Mouse (Mus musculus) cerebellum, adult 2 months (tissue): ENCODE measurements around the gene Selenon.
A peak's percentile ranks its signal among the peaks of the same experiment; 100 is the strongest.

Experiments
- CTCF ChIP-seq: fragments of 200-500 bp; IDR thresholded peaks from 2 replicates; pipeline ENCODE4 v1.5.1; 2011; ENCODE audit warnings: low read depth, mild to moderate bottlenecking, control low read depth, low read length, moderate library complexity, borderline replicate concordance; ENCODE audit not compliant: insufficient read depth
- POLR2A ChIP-seq: fragments of 200-500 bp; IDR thresholded peaks from 2 replicates; pipeline ENCODE4 v1.6.1; 2011; ENCODE audit warnings: low read length, control low read depth, borderline replicate concordance; ENCODE audit not compliant: insufficient read depth

DNA sequence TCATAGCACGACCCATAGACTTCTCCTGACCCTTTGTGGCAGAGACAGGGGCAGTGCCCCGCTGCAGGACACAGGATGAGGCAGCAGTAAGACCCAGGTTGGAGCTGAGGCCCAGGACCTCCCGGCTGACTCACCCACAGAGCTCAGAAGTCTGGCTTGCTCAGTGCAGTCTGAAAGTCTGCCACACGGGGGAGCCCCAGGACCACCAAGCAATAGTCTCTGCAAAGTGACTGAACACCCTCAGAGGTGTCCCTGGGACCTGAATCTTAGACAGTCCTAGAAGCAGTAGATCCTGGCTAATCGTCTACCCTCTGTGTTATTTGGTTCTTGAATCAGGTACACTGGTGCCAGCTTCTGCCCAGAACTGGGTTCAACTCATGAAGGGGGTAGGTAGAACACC lies 8.7 kb downstream of the Selenon start:
- no peak for TF ChIP-seq POLR2A
- peak; percentile 97 for TF ChIP-seq CTCF
